Mouse (Mus musculus): ENCODE measurements around the gene Slc8a1.

DNA sequence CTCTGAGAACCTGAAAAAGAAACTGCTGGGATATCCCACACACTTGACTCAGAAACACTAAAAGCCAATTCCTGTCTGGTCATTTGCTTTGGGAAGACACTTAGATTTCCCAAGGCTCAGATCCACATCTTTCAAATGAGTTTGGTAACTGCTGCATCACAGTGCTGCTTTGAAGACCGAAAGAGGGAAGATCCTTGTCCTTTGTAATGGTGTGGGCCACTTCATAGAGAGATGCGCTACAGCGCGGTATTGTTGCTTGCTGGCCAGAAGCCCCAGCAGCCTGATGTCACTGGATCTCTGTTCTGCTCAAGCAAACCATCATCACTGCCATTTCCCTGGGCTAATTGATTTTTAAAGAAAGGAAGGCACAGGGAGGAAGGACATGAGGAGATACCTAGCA is 325.4 kb downstream of the Slc8a1 start:
- TF ChIP-seq CTCF (IDR thresholded peaks at IDR 0.05; ENCODE audit: low read depth, low read length) (no peak), POLR2AphosphoS5 (IDR thresholded peaks at IDR 0.05; ENCODE audit: insufficient replicate concordance, low read depth, low read length) (no peak), GATA1 (IDR thresholded peaks at IDR 0.05; ENCODE audit: borderline replicate concordance, low read length) (no peak), TAL1 (conservative IDR thresholded peaks at IDR 0.05; ENCODE audit: low read depth, low read length) (no peak)
